Mouse (Mus musculus): ENCODE data around the gene Llgl1.

GRCm38 (mm10) chr11:60737450-60737849 is 37.9 kb downstream of the Llgl1 start:
- no peak for TF ChIP-seq GATA1 (IDR thresholded peaks at IDR 0.05; ENCODE audit: borderline replicate concordance, low read length)
- TF ChIP-seq FLI1 (IDR thresholded peaks at IDR 0.05; ENCODE audit: low read length): no peak

Data from megakaryocyte, embryonic 14.5 days (primary cell).